Mouse (Mus musculus): ENCODE results near the gene Lingo2. TPM values are rescaled to one million over a fixed set of nuclear protein-coding genes. Genes with fewer than 3 reads are reported as not detected.

The Lingo2 gene
- not detected in 2 replicates for polyA plus RNA-seq (2012; ENCODE audit: low replicate concordance)

GRCm38 (mm10) chr4:36951150-36951954, at the start of gene Lingo2:
Lingo2 (minus strand) TSS chr4:36951747.

